Mouse (Mus musculus) thymus, adult 2 months (tissue): ENCODE measurements around the gene Kcns3. TPM values are rescaled to one million over a fixed set of nuclear protein-coding genes. Genes with fewer than 3 reads are reported as not detected.

Experiments
- DNase-seq: peaks from one replicate; pipeline ENCODE4 v3.0.0; 2021
- H3K27ac ChIP-seq: fragments of 200-500 bp; 2 replicates; pipeline ENCODE4 v1.5.1; 2012; ENCODE audit warnings: low read length, control low read depth; ENCODE audit not compliant: control insufficient read depth, insufficient read depth
- H3K27me3 ChIP-seq: fragments of 200-500 bp; 2 replicates; pipeline ENCODE4 v1.6.1; 2012; ENCODE audit warnings: mild to moderate bottlenecking, low read length, moderate library complexity, mixed read lengths; ENCODE audit not compliant: control insufficient read depth, insufficient read depth
- H3K36me3 ChIP-seq: fragments of 200-500 bp; 2 replicates; pipeline ENCODE4 v1.6.1; 2012; ENCODE audit warnings: mild to moderate bottlenecking, low read length, moderate library complexity; ENCODE audit not compliant: control insufficient read depth, insufficient read depth
- H3K4me1 ChIP-seq: fragments of 200-500 bp; replicated peaks from 2 replicates; pipeline ENCODE4 v1.6.1; 2012; ENCODE audit warnings: low read length; ENCODE audit not compliant: control insufficient read depth, insufficient read depth
- H3K4me3 ChIP-seq: fragments of 200-500 bp; 2 replicates; pipeline ENCODE4 v1.5.1; 2012; ENCODE audit warnings: mild to moderate bottlenecking, low read length, control low read depth, moderate library complexity; ENCODE audit not compliant: control insufficient read depth, insufficient read depth
- CTCF ChIP-seq: fragments of 200-500 bp; IDR thresholded peaks from 2 replicates; pipeline ENCODE4 v1.5.1; 2012; ENCODE audit warnings: mild to moderate bottlenecking, control low read depth, low read length, moderate library complexity, borderline replicate concordance; ENCODE audit not compliant: control insufficient read depth, poor library complexity, insufficient read depth; ENCODE audit errors: extremely low read depth
- POLR2A ChIP-seq: fragments of 200-500 bp; IDR thresholded peaks from 2 replicates; pipeline ENCODE4 v1.6.1; 2012; ENCODE audit warnings: mild to moderate bottlenecking, low read length, control low read depth, moderate library complexity; ENCODE audit not compliant: control insufficient read depth, poor library complexity, insufficient read depth; ENCODE audit errors: extremely low read depth
- whole genome bisulfite sequencing: fragments of 180-500 bp; shearing (Covaris S2); methylation state at CpG from one replicate; pipeline ENCODE4 v1.1.7; 2018; 5-methylcytosine and 5-hydroxymethylcytosine counted together
- polyA plus RNA-seq: library from polyadenylated mRNA; depleted of rRNA; stranded (reverse); fragments of >200 nt; gene quantifications from 2 replicates; pipeline ENCODE4 v1.2.3, GENCODE M21; 2012

Kcns3 gene
- polyA plus RNA-seq, 1 experiment: 0.28 TPM

GRCm38 (mm10) chr12:11149421-11150191, 1.2 kb downstream of the Kcns3 start:
- Histone ChIP-seq H3K36me3 (no peaks in the 10 kb centered on the region), H3K4me3 (no peak overlapping the region), H3K4me1 (no peaks in the 10 kb centered on the region), H3K27me3 (no peaks in the 10 kb centered on the region; the same call in 1 of the 2 replicates), H3K27ac (no peak overlapping the region)
- no peak for DNase-seq
- 4% methylated on average over 41 of the region's 41 CpGs for WGBS
- no peak for TF ChIP-seq CTCF
- no peak for TF ChIP-seq POLR2A

DNA sequence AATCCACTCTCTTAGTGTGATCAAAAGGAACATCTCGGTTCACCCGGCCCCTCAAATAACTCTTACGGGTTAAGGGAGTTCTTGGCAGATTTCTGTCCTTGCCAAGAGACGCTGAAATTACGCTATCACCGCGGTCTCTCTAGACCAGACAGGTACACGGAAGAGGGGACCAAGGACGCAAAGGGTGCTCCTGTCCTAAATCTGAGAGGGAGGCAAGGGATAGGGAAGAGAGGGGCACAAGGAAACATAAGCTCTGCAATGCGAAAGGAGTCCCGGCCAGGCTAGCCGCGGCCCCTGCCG, 1.8 kb downstream of the Kcns3 start:
- no peak for DNase-seq
- Histone ChIP-seq H3K4me3 (no peak overlapping the region), H3K36me3 (no peaks in the 10 kb centered on the region), H3K27me3 (no peaks in the 10 kb centered on the region; the same call in 1 of the 2 replicates), H3K27ac (no peak overlapping the region), H3K4me1 (no peaks in the 10 kb centered on the region)
- TF ChIP-seq POLR2A (no peak), CTCF (no peak)
- 8% methylated on average over 14 of the region's 14 CpGs for WGBS

DNA sequence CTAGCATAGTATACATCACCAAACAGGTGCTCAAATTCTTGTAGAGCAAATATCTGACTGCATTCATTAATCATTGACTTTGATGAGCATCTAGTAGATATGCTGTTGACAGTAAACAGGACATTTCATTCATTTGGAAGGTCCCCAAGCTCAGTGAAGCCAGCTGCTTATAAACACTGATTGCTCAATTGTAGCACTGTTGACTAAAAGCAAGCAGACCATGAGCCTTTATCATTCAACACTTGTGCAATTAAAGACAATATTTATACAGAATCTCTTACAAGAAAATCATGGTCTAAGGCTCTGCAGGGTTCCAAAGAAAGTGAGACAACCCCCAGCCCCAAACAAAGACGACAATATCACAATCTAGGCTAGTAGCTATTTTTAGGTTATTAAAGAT, 6.0 kb downstream of the Kcns3 start:
- DNase-seq: no peak
- H3K27ac ChIP-seq: no peak overlapping the region
- 89% methylated on average over 1 of the region's 1 CpGs for WGBS

DNA sequence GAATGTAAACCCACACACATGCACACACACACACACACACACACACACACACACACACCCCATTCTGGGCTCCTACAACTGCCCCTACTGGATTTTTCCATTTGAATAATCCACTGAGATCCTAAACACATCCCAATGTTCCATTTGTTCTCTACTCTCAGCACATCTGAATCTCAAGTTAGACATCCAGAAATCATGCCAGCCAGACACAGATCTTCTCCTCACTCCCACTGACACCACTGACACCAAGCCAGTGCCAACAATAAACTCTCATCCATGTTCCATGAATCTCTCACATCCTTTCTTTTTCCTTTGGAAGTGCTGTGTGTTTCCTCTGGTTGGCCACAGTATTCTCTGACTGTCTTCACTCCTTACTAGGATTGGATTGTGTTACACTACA, 18.4 kb downstream of the Kcns3 start:
- no peak overlapping the region for H3K27ac ChIP-seq
- H3K4me1 ChIP-seq: no peaks in the 10 kb centered on the region
- no peak for TF ChIP-seq POLR2A
- no peak for TF ChIP-seq CTCF
- DNase-seq: no peak
- H3K27me3 ChIP-seq: no peaks in the 10 kb centered on the region
- no peaks in the 10 kb centered on the region for H3K36me3 ChIP-seq
- no peak overlapping the region for H3K4me3 ChIP-seq

More for the DNA sequence above, 6.0 kb downstream of the Kcns3 start:
- Histone ChIP-seq H3K4me3 (no peak overlapping the region), H3K4me1 (no peaks in the 10 kb centered on the region), H3K27me3 (no peaks in the 10 kb centered on the region; the same call in 1 of the 2 replicates), H3K36me3 (no peaks in the 10 kb centered on the region)
- no peak for TF ChIP-seq CTCF
- no peak for TF ChIP-seq POLR2A

GRCm38 (mm10) chr12:11129188-11129587, 21.7 kb downstream of the Kcns3 start:
- H3K4me3 ChIP-seq: no peak overlapping the region
- WGBS: 73% methylated on average over 3 of the region's 3 CpGs
- no peaks in the 10 kb centered on the region for H3K4me1 ChIP-seq
- no peak overlapping the region for H3K27ac ChIP-seq
- no peak for TF ChIP-seq CTCF
- TF ChIP-seq POLR2A: no peak
- H3K27me3 ChIP-seq: no peaks in the 10 kb centered on the region
- DNase-seq: no peak
- H3K36me3 ChIP-seq: no peaks in the 10 kb centered on the region

DNA sequence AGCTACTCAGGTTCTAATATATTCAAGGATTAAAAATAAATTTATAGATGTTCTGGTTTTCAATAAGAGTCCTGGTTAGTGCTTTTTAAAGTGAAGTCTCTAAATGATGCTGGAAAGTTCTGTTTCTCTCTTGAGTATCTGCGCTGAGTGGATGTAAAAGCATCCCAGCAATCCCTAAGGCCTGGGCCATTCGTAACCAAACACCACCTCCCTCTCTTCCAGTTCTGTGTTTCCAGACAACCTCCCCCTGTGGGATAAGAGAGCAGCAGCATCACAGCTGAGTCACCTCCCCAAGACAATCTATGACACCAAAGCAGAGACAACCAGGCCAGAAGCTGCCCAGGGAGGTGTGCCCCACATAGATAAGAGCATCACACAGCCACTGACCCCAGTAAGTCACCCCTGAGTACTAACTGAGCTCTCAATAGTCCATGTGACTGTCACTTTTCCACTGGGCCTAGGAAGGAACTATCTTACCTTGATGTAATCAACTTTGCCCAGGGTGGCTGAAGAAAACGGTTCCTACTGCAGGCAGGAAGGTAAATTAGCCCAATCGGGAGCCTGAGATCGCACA, 24.6 kb downstream of the Kcns3 start:
- no peaks in the 10 kb centered on the region for H3K27me3 ChIP-seq
- H3K36me3 ChIP-seq: no peaks in the 10 kb centered on the region
- TF ChIP-seq CTCF (no peak), POLR2A (no peak)
- no peaks in the 10 kb centered on the region for H3K4me1 ChIP-seq
- no peak overlapping the region for H3K4me3 ChIP-seq
- no peak for DNase-seq
- 72% methylated on average over 5 of the region's 5 CpGs for WGBS
- H3K27ac ChIP-seq: no peak overlapping the region
